Mouse (Mus musculus) layer of hippocampus, adult 2 months (tissue): ENCODE results near the gene Ms4a6c. TPM values are rescaled to one million over a fixed set of nuclear protein-coding genes. Genes with fewer than 3 reads are reported as not detected.
A peak's percentile ranks its signal among the peaks of the same experiment; 100 is the strongest.
"Not testable (repeated sequence)": the region's sequence is repeated elsewhere in the genome, so short reads cannot be mapped to it uniquely, and the experiment has no call there.

ENCODE experiments used
- DNase-seq, 2 experiments: peaks; one replicate each; pipeline ENCODE4 v3.0.0; 2022; ENCODE audit warnings: low spot score in 2 of 2
- H3K27ac ChIP-seq: fragments of 200-600 bp; 2 replicates; pipeline ENCODE4 v1.8.1; 2022
- H3K4me3 ChIP-seq: fragments of 200-600 bp; 2 replicates; pipeline ENCODE4 v1.8.1; 2022; ENCODE audit warnings: mild to moderate bottlenecking
- CTCF ChIP-seq: fragments of 200-600 bp; conservative IDR thresholded peaks from 2 replicates; pipeline ENCODE4 v1.8.1; 2022; ENCODE audit warnings: antibody characterized with exemption, mild to moderate bottlenecking, moderate library complexity
- total RNA-seq, 2 experiments: library from RNA; stranded (reverse); gene quantifications; 2 replicates each; pipeline ENCODE4 v1.2.3; 2021

Ms4a6c gene
- total RNA-seq, 2 experiments from 2014 or later: 0.84 to 0.86 TPM

DNA sequence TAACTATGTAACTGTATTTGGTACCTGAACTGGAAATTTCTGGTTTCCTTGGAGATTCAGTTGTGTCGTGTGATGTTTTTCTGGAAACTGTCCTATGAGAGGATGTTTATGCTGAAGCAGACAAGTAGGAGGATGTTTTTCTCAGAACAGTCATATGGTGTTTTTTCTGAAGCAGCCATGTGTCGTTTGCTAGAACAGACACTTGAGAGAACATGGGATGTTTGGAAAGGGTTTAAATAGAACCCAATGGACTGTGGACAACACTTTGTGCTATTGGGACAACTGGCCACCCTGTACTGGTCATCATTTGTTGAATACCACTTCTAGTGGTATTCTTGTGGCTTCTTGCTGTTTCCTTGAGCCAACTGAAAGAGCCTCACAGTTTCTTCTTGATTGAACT is 16.6 kb downstream of the Ms4a6c start, which contains the start of gene Gm8369:
Gene Gm8369, plus strand, starts transcription at position 193 of the 400 bp plus-strand sequence.
- TF ChIP-seq CTCF: no peak
- peak; percentile 40 to 75 for DNase-seq
- Histone ChIP-seq H3K27ac (peak within 1 kb of the TSS; percentile 90), H3K4me3 (no peak within 1 kb of the TSS)

DNA sequence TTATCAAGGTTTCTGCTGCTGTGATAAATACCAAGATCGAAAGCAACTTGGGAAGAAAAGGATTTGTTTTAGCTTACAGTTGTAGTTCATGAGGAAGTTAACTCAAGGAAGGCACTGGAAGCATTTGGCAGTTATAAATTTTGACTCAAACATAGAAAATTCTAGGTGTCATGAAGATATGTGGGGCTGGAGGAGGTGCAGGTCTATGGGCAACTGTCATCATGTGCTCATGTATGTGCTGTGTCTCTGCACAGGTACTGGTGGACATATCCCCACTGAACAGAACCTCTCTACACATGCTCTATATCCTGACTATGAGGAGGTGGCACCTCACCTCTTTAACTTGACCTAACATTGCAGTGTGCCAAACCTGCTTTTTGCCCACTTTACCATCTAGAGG is 17.4 kb downstream of the Ms4a6c start:
- Histone ChIP-seq H3K4me3 (no peak overlapping the region), H3K27ac (peak overlapping the region; percentile 89)
- DNase-seq: no peak
- no peak for TF ChIP-seq CTCF

DNA sequence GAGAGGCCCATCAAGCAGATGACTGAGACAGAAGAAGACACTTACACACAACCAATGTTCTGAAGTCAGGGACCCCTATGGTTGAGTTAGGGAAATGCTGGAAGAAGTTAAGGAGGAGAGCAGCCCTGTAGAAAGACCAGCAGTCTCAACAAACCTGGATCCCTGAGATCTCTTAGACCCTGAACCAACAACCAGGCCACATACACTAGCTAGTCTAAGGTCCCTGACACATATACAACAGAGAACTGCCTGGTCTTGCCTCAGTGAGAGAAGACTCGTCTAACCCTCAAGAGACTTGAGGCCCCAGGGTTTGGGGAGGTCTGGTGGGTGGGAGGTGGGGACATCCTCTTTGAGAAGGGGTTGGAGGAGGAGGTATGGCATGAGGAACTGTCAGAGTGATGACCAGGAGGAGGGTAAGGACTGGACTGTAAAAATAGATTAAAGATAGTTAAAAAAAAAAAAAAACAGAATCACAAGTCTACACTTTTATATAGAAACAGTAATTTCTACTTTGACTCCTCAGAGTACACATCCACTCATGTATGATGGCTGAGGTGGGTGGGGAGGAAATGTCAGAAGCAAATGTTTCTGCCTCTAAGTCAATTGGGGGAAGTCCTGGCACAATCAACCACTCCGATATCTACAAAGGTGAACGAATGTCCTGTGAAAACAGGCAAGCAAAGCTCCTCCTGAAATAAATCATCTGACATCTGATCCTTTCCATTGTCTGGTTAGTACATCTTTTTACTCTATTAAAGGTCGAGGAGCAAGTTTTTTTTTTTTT is 22.4 kb downstream of the Ms4a6c start:
- H3K4me3 ChIP-seq: no peak overlapping the region
- DNase-seq: no peak
- H3K27ac ChIP-seq: no peak overlapping the region
- TF ChIP-seq CTCF: no peak

DNA sequence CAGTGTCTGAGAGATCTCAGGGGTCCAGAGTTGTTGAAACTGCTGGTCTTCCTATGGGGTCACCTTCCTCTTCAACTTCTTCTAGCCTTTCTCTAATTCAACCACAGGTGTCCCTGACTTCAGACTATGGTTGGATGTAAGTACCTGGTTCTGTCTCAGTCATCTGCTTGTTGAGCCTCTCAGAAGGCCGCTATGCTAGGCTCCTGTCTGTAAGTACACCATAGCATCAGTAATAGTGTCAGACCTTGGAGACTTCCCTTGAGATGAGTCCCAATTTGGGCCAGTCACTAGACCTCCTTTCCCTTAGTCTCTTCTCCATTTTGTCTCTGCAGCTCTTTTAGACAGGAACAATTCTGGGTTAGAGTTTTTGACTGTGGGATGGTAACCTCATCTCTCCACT is 23.5 kb downstream of the Ms4a6c start:
- no peak overlapping the region for H3K4me3 ChIP-seq
- no peak overlapping the region for H3K27ac ChIP-seq
- no peak for TF ChIP-seq CTCF
- DNase-seq: no peak

DNA sequence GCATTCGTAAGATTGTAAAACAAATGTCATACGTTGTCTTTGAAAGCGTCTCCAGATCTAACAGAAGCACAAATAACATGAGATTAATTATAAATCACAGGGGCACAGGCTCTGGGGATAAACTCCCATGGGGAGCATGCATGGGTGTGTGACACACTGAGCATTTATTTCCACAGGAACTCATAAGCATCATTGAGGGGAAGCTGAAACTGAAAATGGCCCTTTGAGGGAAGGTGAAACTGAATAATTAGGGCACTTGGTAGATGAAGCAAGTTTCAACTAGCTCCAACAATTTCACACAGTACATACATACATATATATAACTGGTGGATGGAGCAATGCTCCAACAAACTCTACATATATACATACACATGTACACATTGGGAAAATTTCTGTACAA is 25.4 kb downstream of the Ms4a6c start:
- Histone ChIP-seq H3K27ac (no peak overlapping the region), H3K4me3 (no peak overlapping the region)
- TF ChIP-seq CTCF: no peak
- DNase-seq: no peak

DNA sequence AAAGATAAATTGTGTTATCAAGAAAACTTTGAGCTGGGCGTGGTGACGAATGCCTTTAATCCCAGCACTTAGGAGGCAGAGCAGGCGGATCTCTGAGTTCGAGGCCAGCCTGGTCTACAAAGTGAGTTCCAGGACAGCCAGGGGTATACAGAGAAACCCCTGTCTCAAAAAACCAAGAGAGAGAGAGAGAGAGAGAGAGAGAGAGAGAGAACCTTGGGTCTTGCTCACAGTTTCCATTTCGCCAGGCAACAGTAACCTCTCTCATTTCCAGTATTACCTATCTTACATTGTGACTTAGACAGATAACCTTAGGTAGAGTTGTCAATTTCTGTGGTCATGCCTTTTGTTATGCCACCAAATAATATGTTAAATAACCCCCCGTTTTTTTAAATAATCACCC is 27.2 kb downstream of the Ms4a6c start:
- DNase-seq: no peak
- Histone ChIP-seq H3K4me3 (no peak overlapping the region), H3K27ac (no peak overlapping the region)
- no peak for TF ChIP-seq CTCF

DNA sequence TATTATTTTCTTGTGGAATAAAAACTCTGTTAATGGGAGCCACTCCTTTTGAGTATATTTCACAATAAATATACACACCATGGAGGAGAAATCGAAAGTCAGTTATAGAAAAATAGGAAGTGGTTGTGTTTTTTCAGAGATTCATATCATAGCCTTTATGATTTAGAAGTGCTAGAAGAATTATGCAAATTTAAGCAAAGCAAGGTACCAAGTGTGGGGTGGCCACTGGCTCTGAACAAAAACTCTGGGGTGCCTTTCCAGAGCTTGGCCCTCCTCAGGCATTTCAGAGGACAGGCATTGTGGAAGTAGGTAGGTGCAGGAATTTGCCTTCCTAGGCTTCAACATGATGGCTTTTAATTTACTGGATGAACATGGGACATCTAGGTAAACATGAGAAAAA is 28.1 kb downstream of the Ms4a6c start:
- not testable (repeated sequence) for H3K27ac ChIP-seq, DNase-seq

DNA sequence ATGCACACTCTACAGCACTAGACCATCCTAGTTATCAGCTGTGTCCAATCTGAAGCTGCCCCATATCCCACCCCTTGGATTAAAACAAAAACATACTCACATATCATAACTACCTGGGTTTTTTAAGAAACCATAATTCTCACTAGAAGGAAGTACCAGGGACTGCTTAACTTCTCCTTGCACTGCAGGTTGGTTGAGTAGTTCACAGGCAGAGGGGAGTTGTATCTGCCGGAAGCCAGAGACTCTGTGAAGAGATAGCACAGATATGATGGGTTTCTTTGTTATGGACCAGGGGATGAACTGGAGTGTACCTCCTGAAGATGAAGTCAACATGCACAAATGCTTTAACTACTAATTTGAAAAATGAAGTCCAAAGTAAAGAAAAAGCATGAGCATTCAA is 31.6 kb downstream of the Ms4a6c start:
- H3K4me3 ChIP-seq: no peak overlapping the region
- no peak overlapping the region for H3K27ac ChIP-seq
- DNase-seq: no peak
- TF ChIP-seq CTCF: no peak

More for the DNA sequence above, 28.1 kb downstream of the Ms4a6c start:
- not testable (repeated sequence) for H3K4me3 ChIP-seq

DNA sequence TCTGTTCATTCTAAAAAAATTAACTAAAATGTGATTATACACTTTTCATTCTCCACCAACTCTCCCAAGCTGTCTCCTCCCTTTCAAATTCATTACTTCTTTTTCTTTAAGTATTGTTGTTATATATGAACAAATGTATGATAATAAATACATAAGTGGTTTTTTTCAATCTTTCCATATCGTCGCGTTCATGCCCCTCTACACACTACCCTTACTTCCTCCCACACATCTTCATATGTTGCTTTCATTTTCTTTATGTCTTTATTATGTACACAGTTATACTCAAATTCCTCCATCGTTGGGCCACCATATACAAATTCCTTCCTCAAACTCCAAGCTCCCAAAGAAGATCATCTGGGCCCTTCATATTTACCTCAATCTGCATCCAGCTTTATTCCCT is 32.2 kb downstream of the Ms4a6c start:
- H3K27ac ChIP-seq: no peak overlapping the region
- DNase-seq: no peak
- H3K4me3 ChIP-seq: no peak overlapping the region
- no peak for TF ChIP-seq CTCF

DNA sequence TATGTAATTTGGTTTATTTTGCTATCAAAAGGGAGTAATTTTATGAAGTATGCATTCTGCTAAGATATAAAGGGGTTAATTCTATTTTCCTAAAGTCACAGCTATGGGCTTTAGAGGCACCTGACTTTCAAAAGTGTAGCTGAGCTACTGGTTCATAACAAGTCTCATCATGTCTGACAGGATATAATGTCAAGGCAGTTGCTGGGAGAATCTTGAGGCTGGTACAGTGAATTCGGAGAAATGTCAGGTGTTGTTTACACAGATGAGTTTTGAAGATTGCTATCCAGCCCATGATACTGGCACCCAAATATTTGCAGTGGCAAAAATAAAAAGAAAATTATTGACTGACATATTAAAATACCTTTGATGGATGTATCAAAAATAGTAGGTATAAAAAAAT is 35.7 kb downstream of the Ms4a6c start:
- no peak for DNase-seq
- H3K27ac ChIP-seq: no peak overlapping the region
- no peak for TF ChIP-seq CTCF

DNA sequence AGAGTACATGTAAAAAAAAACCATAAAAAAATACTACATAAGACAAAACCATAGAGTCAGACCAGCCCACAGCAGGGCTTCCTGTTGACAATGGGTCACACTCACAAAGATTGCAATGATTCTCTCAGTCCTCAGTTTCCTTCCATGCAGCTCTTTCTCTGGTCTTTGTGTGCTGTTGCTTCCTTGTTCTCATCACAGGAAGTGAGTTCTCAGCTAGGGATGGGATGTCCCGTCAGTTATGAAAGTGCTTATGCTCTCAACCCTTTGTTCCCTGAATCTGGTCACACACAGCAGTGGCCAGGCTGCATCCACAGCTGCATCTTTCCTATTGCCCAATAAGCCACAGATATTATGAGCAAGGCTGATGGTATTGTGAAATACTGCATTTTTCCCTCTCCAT is 44.3 kb downstream of the Ms4a6c start:
- Histone ChIP-seq H3K4me3 (no peak overlapping the region), H3K27ac (no peak overlapping the region)
- TF ChIP-seq CTCF: no peak
- DNase-seq: no peak

More for the DNA sequence above, 35.7 kb downstream of the Ms4a6c start:
- H3K4me3 ChIP-seq: no peak overlapping the region

DNA sequence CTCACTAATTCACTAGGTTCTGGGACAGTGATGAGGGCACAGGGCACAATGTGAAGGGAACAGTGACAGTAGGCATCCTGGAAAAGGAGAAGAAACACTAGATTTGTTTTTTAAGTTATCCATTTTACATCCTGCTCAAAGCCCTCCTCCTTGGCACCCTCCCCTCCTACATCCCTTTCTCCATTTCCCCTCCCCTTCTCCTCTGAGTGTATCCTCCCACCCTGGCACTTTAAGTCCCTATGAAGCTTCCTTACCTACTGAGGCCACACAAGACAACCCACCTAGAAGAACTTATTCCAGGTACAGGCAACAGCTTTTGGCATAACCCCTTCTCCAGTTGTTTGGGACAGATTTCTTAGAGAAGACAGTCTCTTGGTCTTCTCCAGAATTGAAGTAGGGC is 47.1 kb downstream of the Ms4a6c start, which contains the start of gene Ms4a6b:
Gene Ms4a6b, plus strand, starts transcription at position 267 of the 400 bp plus-strand sequence.
- no peak for DNase-seq
- no peak for TF ChIP-seq CTCF
- H3K27ac ChIP-seq: no peak within 1 kb of the TSS
- H3K4me3 ChIP-seq: no peak within 1 kb of the TSS

DNA sequence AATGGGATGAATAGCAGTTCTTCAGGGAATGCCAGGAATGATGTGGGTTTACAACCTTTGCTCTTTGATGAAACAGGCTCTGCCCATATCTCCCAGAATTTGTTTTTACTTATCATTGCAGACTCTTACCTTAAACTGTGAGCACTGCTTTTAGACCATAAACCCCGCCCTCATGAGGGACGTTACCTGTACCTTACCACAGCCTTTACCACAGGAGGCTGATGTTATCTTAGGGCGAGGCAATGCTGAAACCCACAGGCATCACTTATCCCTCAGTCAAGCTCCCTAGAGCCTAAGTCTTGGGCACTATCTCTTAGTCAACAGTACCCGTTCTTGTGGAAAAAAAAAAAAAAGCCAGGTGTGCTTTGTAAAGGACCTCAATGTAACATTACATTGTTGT is 47.7 kb downstream of the Ms4a6c start:
- TF ChIP-seq CTCF: no peak
- Histone ChIP-seq H3K27ac (no peak overlapping the region), H3K4me3 (no peak overlapping the region)
- DNase-seq: no peak

DNA sequence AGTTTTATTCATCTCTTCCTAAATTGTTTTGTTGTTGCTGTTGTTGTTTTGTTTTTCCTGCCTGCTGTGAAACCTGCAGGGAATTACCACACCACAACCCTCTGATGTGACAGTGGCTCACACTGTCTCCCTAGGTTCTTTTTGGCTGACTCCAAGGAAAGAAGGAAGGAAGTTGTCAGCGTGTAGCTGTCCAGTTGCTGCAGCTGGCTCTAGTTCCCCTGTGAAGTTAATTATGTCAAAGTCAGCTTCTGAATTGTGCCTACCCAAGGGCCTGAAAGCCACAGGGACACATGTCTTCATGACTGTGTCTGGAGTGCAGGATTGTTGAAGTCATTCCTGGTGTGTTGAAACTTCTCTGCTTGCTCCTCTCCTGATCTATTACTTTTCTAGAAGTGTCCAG is 48.2 kb downstream of the Ms4a6c start:
- H3K4me3 ChIP-seq, H3K27ac ChIP-seq, DNase-seq: not testable (repeated sequence)

DNA sequence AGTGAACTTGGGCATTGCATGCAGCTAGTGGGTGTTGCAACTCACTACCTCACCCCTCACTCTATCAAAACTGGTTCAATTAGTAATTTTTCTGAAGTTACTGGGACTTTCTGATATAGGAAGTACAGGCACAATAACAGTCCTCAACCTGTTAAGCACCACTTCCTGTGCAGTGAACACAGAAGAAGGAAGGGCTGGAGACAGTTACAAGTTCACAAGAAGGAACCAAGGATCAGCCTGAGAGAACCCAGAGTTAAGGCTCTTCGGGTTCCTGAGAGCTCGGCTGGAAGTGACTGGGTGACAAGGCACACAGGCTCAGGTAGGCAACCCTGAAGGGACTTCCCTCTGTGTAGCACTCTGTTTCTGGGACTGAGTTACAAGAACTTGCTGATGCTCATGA is 49.2 kb downstream of the Ms4a6c start:
- not testable (repeated sequence) for H3K4me3 ChIP-seq, H3K27ac ChIP-seq, DNase-seq
